Mouse (Mus musculus) forebrain, embryonic 10.5 days (tissue): Measurements from ENCODE around the gene Trim52. TPM values are rescaled to one million over a fixed set of nuclear protein-coding genes. Genes with fewer than 3 reads are reported as not detected.

Source experiments
- DNase-seq: peaks from one replicate; pipeline ENCODE4 v3.0.0-alpha.2; 2017; ENCODE audit warnings: low spot score; ENCODE audit errors: extremely low spot score
- H3K27ac ChIP-seq: fragments of 300-500 bp; sonication (generic); 2 replicates; pipeline ENCODE4 v1.5.1; 2016; ENCODE audit warnings: mild to moderate bottlenecking
- H3K27me3 ChIP-seq: fragments of 300-500 bp; sonication (generic); 2 replicates; pipeline ENCODE4 v1.6.1; 2016; ENCODE audit warnings: mild to moderate bottlenecking; ENCODE audit not compliant: poor library complexity, severe bottlenecking
- H3K36me3 ChIP-seq: fragments of 300-500 bp; sonication (generic); replicated peaks from 2 replicates; pipeline ENCODE4 v1.6.1; 2016; ENCODE audit warnings: mild to moderate bottlenecking, moderate library complexity
- H3K4me1 ChIP-seq: fragments of 300-500 bp; sonication (generic); 2 replicates; pipeline ENCODE4 v1.6.1; 2016
- H3K4me3 ChIP-seq: fragments of 300-500 bp; sonication (generic); 2 replicates; pipeline ENCODE4 v1.5.1; 2016; ENCODE audit warnings: mild to moderate bottlenecking, moderate library complexity
- H3K9me3 ChIP-seq: fragments of 300-500 bp; sonication (generic); 2 replicates; pipeline ENCODE4 v1.6.1; 2016; ENCODE audit warnings: mild to moderate bottlenecking, moderate library complexity
- WGBS: fragments of 180-500 bp; shearing (Covaris S2); methylation state at CpG from one replicate; pipeline ENCODE4 v1.1.7; 2016; 5-methylcytosine and 5-hydroxymethylcytosine counted together
- polyA plus RNA-seq: library from polyadenylated mRNA; unstranded; fragments of >200 nt; fragmentation: Nextera tagmentation; extraction: Ambion mirVana; gene quantifications from 2 replicates; pipeline ENCODE4 v1.2.1, GENCODE M21; 2016

The Trim52 gene
- polyA plus RNA-seq: not detected in 2 replicates

GRCm38 (mm10) chr14:106105980-106106379 lies at the start of gene Trim52:
TSS of gene Trim52 (plus strand) at chr14:106106198.
- Histone ChIP-seq H3K36me3 (0 out of 2 replicates have a peak, but pooled peaks cover 4% of the 10 kb centered on the region), H3K9me3 (peaks cover 15% of the 10 kb centered on the region), H3K4me3 (no peak within 1 kb of the TSS), H3K27me3 (no peaks in the 10 kb centered on the region), H3K4me1 (no peaks in the 10 kb centered on the region), H3K27ac (no peak within 1 kb of the TSS)
- WGBS: 95% methylated on average over 21 of the region's 21 CpGs
- no peak for DNase-seq

- no peak for DNase-seq
- no peak overlapping the region for H3K4me3 ChIP-seq
- no peak overlapping the region for H3K27ac ChIP-seq
- H3K9me3 ChIP-seq: no peaks in the 10 kb centered on the region
- WGBS: 88% methylated on average over 1 of the region's 1 CpGs
- H3K27me3 ChIP-seq: no peaks in the 10 kb centered on the region
- H3K36me3 ChIP-seq: no peaks in the 10 kb centered on the region
- H3K4me1 ChIP-seq: no peaks in the 10 kb centered on the region
Measured at GRCm38 (mm10) chr14:106072608-106073007, 33.4 kb upstream of the Trim52 start.

GRCm38 (mm10) chr14:106075181-106076064 lies 30.6 kb upstream of the Trim52 start:
- WGBS: 88% methylated on average over 3 of the region's 3 CpGs
- Histone ChIP-seq H3K27ac (no peak overlapping the region), H3K4me1 (no peaks in the 10 kb centered on the region), H3K36me3 (no peaks in the 10 kb centered on the region), H3K27me3 (no peaks in the 10 kb centered on the region), H3K9me3 (no peaks in the 10 kb centered on the region), H3K4me3 (no peak overlapping the region)
- no peak for DNase-seq

- Histone ChIP-seq H3K4me3 (no peak overlapping the region), H3K27ac (no peak overlapping the region), H3K36me3 (no peaks in the 10 kb centered on the region), H3K27me3 (no peaks in the 10 kb centered on the region), H3K4me1 (no peaks in the 10 kb centered on the region), H3K9me3 (no peaks in the 10 kb centered on the region)
- WGBS: 89% methylated on average over 13 of the region's 13 CpGs
- DNase-seq: no peak
Measured at GRCm38 (mm10) chr14:106088480-106089037, 17.4 kb upstream of the Trim52 start.

- no peaks in the 10 kb centered on the region for H3K9me3 ChIP-seq
Measured at GRCm38 (mm10) chr14:106096816-106097215, 9.2 kb upstream of the Trim52 start.

GRCm38 (mm10) chr14:106100858-106101257 lies 5.1 kb upstream of the Trim52 start:
- DNase-seq: no peak
- no peak overlapping the region for H3K27ac ChIP-seq
- H3K36me3 ChIP-seq: no peaks in the 10 kb centered on the region
- WGBS: 94% methylated on average over 14 of the region's 14 CpGs
- H3K9me3 ChIP-seq: peaks cover under 1% of the 10 kb centered on the region
- H3K27me3 ChIP-seq: no peaks in the 10 kb centered on the region
- no peak overlapping the region for H3K4me3 ChIP-seq
- no peaks in the 10 kb centered on the region for H3K4me1 ChIP-seq

More at GRCm38 (mm10) chr14:106096816-106097215, 9.2 kb upstream of the Trim52 start:
- no peak overlapping the region for H3K27ac ChIP-seq
- DNase-seq: no peak
- no peak overlapping the region for H3K4me3 ChIP-seq
- H3K4me1 ChIP-seq: no peaks in the 10 kb centered on the region
- 91% methylated on average over 4 of the region's 4 CpGs for WGBS
- H3K27me3 ChIP-seq: no peaks in the 10 kb centered on the region
- no peaks in the 10 kb centered on the region for H3K36me3 ChIP-seq

DNA sequence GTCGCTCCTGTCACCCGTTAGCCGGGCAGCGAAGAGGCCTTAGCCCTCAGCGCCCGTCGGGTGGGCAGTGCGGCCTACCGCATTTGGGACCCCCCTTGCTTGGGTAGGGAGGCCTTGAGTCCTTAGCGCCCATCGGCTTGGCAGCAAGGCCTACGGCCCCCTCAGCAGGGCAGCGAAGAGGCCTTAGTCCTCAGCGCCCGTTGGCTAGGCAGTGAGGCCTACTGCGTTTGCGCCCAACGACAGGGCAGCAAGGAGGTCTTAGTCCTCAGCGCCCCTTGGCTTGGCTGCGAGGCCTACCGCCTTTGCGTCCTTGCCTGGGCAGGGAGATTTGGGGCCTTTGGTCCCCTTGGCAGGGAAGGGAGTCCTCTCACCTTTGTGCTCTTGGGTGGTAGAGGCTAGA lies 427 bp downstream of the Trim52 start:
- Histone ChIP-seq H3K27ac (no peak overlapping the region), H3K4me3 (no peak overlapping the region), H3K9me3 (peaks cover 15% of the 10 kb centered on the region), H3K27me3 (no peaks in the 10 kb centered on the region), H3K4me1 (no peaks in the 10 kb centered on the region), H3K36me3 (0 out of 2 replicates have a peak, but pooled peaks cover 4% of the 10 kb centered on the region)
- DNase-seq: no peak
- WGBS: 98% methylated on average over 22 of the region's 22 CpGs

DNA sequence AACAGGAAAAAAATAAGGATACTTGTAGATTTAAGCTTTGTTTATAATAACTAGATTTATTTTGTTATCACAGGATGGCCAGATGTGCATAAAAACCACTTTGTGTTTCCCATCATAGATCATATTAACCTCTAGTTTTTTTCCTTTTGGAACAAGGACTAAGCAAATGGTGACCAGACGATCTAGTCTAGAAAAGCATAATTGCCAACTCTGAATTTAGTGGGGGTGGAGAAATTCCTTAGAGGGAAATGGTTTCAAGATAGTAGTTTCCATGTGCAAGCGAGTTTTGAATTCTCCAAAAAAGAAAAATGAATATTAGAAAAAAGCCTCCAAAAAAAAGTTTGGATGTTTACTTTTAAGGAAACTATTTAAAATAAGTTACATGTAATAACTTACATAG lies 13.4 kb downstream of the Trim52 start:
- 83% methylated on average over 2 of the region's 2 CpGs for WGBS
- Histone ChIP-seq H3K27ac (no peak overlapping the region), H3K9me3 (no peaks in the 10 kb centered on the region), H3K4me3 (no peak overlapping the region), H3K36me3 (no peaks in the 10 kb centered on the region), H3K4me1 (no peaks in the 10 kb centered on the region), H3K27me3 (no peaks in the 10 kb centered on the region)
- no peak for DNase-seq

- Histone ChIP-seq H3K27me3 (no peaks in the 10 kb centered on the region), H3K9me3 (peaks cover 19% of the 10 kb centered on the region; the same call in 1 of the 2 replicates), H3K4me3 (no peak overlapping the region), H3K4me1 (no peaks in the 10 kb centered on the region), H3K36me3 (no peaks in the 10 kb centered on the region), H3K27ac (no peak overlapping the region)
- DNase-seq: no peak
Measured at GRCm38 (mm10) chr14:106136272-106136671, 30.3 kb downstream of the Trim52 start.

- WGBS: 87% methylated on average over 2 of the region's 2 CpGs
- no peak for DNase-seq
- Histone ChIP-seq H3K27ac (no peak overlapping the region), H3K36me3 (no peaks in the 10 kb centered on the region), H3K4me3 (no peak overlapping the region), H3K4me1 (no peaks in the 10 kb centered on the region), H3K27me3 (no peaks in the 10 kb centered on the region), H3K9me3 (no peaks in the 10 kb centered on the region)
Measured at GRCm38 (mm10) chr14:106151188-106151587, 45.2 kb downstream of the Trim52 start.

- Histone ChIP-seq H3K27me3 (no peaks in the 10 kb centered on the region), H3K4me1 (no peaks in the 10 kb centered on the region), H3K4me3 (no peak overlapping the region), H3K9me3 (no peaks in the 10 kb centered on the region), H3K36me3 (no peaks in the 10 kb centered on the region), H3K27ac (no peak overlapping the region)
- 92% methylated on average over 7 of the region's 7 CpGs for WGBS
- no peak for DNase-seq
Measured at GRCm38 (mm10) chr14:106154879-106155576, 49.0 kb downstream of the Trim52 start.

GRCm38 (mm10) chr14:106156533-106156932 lies 50.5 kb downstream of the Trim52 start:
- Histone ChIP-seq H3K36me3 (no peaks in the 10 kb centered on the region), H3K27ac (no peak overlapping the region), H3K4me1 (no peaks in the 10 kb centered on the region), H3K27me3 (no peaks in the 10 kb centered on the region), H3K4me3 (no peak overlapping the region), H3K9me3 (no peaks in the 10 kb centered on the region)
- WGBS: 91% methylated on average over 1 of the region's 1 CpGs
- DNase-seq: no peak

- DNase-seq: no peak
- Histone ChIP-seq H3K36me3 (no peaks in the 10 kb centered on the region), H3K9me3 (peaks cover 3% of the 10 kb centered on the region; the same call in 1 of the 2 replicates), H3K27ac (no peak overlapping the region), H3K27me3 (no peaks in the 10 kb centered on the region), H3K4me3 (no peak overlapping the region), H3K4me1 (no peaks in the 10 kb centered on the region)
- 45% methylated on average over 3 of the region's 3 CpGs for WGBS
Measured at GRCm38 (mm10) chr14:106162331-106162730, 56.3 kb downstream of the Trim52 start.
